Mouse (Mus musculus) kidney, adult 2 months (tissue): Measurements from ENCODE around the gene Gpx6.

Source experiments
- CTCF ChIP-seq: fragments of 200-500 bp; conservative IDR thresholded peaks from 2 replicates; pipeline ENCODE4 v1.5.1; 2011; ENCODE audit warnings: low read depth, mild to moderate bottlenecking, control low read depth, low read length, moderate library complexity, mixed read lengths; ENCODE audit not compliant: insufficient read depth, insufficient read length
- POLR2A ChIP-seq: fragments of 200-500 bp; IDR thresholded peaks from one replicate; pipeline ENCODE4 v1.6.1; 2011; ENCODE audit warnings: low read depth, low read length, control low read depth

- no peak for TF ChIP-seq CTCF
- TF ChIP-seq POLR2A = no peak
Observed at GRCm38 (mm10) chr13:21363719-21364118, 51.8 kb downstream of the Gpx6 start.
